Mouse (Mus musculus) testis, postnatal 14 days (tissue): ENCODE measurements around the gene Gm11027.
A peak's percentile ranks its signal among the peaks of the same experiment; 100 is the strongest.
"Not testable (repeated sequence)": the region's sequence is repeated elsewhere in the genome, so short reads cannot be mapped to it uniquely, and the experiment has no call there.

Experiments
- DNase-seq: peaks from one replicate; pipeline ENCODE4 v3.0.0; 2021; ENCODE audit warnings: low spot score

The Gm11027 gene

DNA sequence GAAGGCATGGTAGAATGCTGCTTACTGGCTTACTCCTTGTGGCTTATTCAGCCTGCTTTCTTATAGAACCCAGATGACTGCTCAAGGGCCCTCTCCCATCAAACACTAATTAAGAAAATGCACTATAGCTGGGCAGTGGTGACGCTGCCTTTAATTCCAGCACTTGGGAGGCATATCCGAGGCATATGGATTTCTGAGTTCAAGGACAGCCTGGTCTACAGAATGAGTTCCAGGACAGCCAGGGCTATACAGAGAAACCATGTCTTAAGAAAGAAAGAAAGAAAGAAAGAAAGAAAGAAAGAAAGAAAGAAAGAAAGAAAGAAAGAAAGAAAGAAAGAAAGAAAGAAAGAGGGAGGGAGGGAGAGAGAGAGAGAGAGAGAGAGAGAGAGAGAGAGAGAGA, at the start of gene Gm11027:
Gm11027 (plus strand) TSS at position 301 of the 400 bp plus-strand sequence.
- DNase-seq: not testable (repeated sequence)

DNA sequence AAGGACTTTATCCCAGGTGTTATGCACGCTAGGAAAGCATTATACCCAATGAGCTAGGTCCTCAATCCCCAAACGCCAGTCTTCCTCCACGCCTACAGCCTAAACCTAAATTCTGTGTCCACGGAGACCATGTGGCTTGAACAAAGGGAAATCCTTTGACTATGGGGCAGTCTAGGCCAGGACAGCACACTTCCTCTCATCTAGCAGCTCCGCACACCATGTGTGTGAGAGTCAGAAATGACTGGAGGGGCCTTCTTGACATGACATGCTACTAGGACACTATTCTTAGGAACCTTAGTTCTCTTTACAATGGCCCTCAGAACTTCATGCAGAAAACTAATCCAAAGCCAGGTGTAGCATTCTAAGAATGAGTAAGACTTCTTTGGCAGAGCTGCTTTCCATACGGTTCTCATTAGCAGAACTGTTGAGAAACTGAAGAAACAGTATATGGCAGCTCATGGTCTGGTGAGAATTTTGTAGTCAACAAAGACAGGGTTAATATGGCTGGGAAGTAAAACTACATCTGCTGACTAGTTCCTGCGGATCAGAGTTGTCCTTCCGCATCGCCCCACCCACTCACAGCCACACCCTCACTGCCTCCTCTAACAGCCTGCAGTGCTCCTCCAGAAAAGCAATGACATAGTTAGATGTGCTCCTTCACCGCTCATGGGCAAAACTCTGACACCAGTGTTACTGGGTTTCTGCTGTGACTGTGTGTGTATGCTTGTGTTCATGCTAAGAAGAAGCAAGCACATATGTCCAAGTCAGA, 48.7 kb upstream of the Gm11027 start:
- DNase-seq: no peak

DNA sequence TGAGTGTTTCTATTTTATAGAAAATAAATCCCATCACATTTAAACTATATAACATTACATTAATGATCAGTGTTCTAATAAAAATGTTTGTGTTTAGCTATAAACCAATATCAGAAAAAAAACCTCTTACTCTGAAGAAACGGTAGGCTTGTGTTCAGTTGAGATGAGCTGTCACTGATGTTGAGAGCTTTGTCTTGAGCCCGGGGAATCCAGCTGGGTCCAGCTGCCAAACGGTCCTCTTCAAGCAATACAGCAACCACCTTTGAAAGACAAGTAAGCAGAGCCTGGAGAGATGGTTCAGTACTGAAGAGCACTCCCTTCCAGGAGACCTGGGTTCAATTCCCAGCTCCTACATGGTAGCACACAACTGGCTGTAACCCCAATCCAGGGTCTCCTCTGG, 45.7 kb upstream of the Gm11027 start:
- no peak for DNase-seq

DNA sequence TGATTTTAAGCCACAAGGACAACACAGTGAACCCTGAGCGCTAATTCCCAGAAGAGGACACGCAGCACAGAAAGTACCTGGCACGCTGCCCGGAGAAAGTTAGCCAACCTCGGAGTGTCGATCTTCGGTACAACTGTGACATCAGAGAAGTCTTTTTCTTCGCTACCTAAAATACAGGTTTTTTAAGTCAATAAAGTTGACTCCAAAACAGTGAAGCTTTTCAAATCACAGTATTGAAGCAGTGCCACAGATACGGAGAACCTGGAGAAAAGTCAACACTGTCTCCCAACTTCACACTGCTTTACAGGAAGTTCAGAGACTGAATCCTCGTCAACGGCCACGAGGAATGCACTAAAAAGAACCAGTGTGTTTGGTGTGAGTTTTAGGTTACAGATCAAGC, 43.6 kb upstream of the Gm11027 start:
- DNase-seq: peak; percentile 81

DNA sequence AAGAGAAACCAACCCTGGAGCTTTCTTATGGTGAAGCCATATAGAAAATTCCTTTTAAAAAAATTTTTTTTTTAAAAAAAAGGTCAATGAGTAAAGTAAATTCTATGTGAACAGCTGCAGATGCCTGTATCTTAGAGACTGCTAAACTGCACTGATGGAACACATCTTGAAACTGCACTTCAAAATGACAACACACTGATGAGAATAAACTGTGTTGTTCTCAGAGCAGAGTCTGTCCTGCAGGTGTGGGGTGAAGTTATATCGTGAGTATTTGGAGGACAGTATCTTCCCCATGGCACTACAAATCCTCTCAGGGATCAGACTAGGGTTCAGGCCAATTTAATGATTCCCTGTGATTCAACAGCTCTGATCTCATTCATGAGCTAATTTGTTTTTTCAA, 43.1 kb upstream of the Gm11027 start:
- no peak for DNase-seq

DNA sequence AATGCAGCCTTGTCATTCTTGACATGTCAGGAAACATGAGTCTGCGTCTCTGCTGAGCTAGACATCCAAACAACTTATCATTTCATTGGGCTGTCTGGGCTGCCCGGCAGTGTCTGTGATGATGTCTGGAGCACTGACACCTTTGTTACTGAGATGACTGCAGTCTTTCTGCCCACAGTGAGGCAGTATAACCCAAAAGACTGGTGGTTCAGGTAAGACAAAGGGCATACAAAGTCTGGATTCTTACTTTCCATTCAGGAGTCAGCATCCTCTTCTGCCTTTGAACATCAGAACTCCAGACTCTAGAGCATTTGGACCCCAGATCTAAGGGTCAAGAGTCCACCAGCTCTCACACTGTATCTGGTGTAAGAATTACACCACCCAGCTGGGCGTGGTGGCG, 39.8 kb upstream of the Gm11027 start:
- DNase-seq: no peak

DNA sequence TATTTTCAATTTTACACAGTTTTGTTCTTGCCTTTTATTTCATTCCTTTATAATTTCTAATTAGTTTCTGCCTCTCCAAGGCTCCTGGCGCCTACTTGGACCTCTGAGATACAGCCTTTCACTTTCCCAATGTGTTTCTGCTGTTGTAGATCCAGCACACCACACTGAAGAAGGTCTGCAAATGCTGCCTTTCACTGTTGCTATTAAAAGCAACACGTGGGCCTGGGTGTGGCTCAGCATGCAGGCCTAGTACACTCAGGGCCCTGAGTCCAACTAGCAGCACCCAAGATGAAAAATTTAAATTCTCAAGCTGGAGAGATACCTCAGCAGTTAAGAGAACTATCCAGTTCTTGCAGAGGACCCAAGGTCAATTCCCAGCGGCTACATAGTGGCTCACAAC, 38.5 kb upstream of the Gm11027 start:
- DNase-seq: no peak

DNA sequence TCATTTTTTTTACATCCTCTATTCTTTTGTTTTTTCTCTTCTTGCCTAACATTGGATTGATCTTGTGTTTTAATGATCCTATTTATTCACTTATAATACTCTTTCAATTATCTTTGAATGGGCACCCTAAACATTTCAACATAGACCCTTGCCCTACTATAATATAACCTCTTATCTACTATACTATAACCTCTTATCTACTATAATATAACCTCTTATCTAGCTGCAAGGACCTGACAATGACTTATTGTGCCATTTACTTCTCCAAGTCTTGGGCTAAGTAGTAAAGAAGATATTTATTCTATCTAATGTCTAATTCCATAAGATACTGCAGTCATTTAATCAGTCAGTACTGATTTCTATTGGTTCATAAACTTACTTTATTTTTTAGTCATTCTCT, 36.8 kb upstream of the Gm11027 start:
- no peak for DNase-seq

DNA sequence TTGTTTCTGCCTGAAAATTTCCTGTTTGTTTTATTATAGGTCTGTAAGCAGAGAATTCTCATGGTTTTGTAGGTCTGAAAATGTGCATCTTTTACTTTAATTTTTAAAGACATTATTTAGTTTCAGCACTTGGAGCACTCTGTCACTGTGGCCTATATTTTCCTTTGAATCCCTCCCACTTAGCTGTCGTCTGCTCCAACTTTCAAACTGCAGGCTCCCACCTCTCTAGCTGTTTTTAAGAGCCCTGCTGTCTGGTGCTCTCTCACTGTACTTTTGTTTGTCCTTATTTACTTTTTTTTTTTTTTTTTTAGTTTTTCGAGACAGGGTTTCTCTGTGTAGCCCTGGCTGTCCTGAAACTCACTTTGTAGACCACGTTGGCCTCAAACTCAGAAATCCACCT, 36.4 kb upstream of the Gm11027 start:
- no peak for DNase-seq

DNA sequence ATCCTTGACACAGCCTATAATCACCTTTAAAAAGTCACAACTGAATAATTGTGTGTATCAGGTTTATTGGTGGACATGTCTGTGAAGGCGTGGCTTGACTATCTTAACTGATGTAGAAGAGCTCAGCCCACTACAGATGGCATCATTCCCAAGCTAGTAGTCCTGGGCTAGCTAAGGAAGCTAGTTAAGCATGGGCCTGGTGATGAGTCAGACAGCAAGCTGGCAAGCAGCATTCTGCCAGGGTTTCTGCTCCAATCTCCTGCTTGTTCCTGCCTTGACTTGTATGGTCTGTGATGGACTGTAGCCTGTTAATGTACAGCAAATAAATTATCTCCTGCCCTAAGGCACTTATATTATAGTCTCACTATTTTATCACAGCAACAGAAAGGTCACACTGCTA, 30.6 kb upstream of the Gm11027 start:
- no peak for DNase-seq

DNA sequence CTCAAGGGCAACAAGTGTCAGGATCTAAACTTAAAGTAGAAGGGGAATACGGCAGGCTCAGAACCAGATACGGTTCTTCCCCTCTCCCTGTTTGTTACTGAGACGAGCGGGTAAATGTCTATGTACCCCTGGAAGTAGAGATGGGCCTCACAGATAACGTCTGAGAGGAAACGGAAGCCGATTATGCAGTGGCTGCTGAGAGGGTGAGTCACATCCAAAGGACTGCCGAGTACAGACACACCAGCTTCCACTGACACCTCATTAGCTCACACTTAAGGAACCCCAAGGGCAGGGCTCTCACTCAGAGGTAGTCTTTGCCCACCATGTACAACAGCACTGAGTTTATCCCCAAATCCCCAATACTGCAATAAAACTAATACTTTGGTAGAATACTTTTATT, 20.5 kb upstream of the Gm11027 start:
- no peak for DNase-seq

DNA sequence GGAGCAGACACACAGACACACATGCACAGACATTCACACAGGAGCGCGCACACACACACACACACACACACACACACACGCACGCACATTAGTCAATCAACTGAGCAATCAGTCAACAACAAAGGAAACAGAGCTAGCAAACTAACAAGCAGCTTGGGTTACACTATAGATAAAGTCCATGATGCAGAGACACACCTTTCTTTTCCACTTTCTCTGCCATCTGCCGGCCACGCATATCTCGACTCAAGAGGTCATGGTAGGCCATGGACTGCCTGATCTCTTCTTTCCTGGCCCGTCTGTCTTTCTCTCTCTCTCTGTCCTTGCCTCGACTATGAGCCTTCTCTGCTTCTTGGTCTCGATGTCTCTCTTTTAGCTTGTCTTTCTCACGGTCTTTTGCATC, 19.6 kb upstream of the Gm11027 start:
- no peak for DNase-seq

DNA sequence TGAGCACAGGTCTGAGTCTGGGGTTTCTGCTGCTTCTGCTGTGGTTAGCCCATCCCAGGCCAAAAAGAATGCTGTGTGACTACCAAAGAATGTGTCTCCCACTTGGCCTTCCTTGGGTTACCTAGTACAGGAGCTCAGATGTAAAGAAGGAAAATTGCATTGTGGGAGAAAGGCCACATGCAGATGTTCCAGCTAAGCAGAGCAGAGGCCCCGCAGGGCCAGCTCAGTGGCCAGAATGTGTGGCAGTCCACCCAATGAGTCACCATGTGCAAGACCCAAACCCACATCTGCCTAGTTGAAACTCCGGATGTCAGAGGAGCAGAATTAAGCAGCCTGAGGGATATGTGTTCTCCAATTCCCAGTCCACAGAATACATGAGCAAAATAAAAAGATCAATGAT, 16.9 kb upstream of the Gm11027 start:
- DNase-seq: no peak

DNA sequence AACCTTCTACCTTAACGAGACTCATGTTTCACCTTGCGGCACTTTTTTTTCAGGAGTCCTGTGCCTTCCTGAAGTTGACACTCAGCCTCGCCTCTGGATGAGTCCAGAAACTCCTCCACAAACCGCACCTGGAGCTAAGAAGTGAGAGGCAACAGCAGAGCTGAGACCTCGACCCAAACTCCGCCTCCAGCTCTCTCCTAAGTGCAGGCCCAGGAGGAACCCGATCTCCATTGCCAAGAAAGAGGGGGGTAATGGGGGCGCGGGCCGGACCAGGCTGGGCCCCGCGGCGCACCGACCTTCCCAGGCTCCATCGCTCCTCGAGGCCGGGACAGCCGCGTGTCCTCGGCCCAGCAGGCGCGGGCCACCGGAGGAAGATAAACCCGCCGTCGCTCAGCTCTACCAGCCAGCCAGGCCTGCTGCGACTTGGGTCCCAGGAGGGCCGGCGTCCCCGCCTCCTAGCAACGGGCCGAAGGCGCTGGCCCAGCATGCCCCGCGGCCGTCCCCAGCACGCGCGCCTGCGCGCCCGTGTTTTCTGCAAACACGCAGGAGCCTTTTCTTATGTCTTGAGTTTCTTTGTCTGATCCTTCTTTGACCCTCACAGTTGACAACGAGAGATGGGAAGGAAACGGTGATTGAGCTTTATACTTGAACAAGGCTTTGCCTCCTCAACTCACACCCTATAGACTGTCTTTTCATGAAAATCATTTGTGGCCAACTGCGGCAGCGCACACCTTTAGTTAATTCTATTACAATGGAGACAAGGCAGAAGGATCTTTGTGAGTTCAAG, 12.4 kb upstream of the Gm11027 start, which contains the start of gene Wdr60:
Wdr60 (minus strand) TSS at position 468 of the 787 bp plus-strand sequence.
- peak; percentile 89 for DNase-seq

DNA sequence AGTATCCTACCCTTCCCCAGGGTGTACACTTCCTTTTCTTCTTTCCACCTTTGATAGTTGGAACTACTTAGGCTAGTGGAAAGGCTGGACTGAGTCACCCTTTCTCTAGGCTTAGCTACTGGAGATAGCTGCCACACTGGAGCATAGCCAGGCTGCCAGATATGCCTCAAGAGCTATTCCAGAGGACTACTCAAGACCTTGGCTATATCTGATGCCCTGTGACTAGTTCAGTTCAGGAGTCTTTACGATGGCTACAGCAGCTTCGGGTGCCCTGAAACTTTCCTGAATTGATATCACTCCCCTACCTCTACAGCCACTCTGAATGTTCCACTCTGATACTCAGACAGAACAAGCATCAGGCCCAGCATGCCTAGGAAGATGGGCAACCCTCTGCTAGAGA, 10.4 kb upstream of the Gm11027 start:
- no peak for DNase-seq

DNA sequence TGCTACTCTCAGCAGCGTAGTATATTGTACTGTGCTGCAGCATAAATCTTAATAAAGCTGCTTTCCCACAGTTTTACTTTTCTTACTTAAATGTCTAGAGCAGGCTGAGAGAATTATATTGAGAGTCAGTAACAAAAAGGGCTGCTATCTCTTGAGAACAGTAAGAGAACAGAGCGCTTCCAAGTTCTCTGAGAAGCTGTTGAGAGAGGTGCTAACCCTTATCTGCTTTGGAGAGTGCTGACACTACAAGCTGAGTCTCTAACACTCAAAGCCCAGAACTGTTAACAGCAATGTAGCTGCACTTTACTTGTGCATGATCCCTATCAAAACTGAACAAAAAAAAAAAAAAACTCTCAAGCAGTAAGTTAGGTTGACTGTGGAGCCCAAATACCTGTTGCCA, 9.9 kb upstream of the Gm11027 start:
- DNase-seq: no peak

DNA sequence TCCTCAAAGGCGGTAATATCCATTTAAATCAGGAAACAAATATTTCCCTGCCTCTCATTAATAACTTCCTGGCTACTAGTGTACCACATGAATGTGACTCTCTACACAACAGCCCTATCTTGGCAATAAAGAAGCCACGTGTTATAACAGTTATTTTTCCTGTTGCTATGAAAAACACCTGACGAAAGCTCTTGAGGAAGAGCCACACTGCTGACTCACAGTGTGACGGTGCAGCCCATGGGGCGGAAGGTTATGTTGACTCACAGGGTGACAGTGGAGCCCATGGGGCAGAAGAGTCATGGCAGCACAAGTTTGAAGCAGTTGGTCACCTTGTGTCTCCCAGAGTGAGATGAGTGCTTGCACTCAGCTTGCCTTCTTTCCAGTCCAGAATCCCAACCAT, 5.7 kb upstream of the Gm11027 start:
- DNase-seq: no peak

DNA sequence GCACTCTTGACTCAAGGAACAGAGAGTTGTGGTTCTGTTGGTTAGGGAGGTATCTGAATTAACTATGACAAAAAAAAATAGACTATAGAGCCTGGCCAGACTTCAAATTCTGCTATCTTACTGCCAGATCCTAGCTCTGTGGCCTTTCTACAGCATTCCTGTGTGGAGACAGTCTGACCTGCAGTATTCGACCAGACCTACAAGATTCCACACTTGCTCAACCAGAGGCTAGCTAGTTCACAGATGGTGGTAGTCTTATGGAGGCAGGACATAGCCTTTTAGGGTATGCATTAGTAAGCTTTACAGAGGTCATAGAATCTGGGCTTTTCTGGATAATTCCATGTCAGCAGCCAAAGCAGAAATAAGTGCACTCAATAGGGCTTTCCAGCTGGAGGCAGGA, 4.6 kb upstream of the Gm11027 start:
- DNase-seq: no peak

DNA sequence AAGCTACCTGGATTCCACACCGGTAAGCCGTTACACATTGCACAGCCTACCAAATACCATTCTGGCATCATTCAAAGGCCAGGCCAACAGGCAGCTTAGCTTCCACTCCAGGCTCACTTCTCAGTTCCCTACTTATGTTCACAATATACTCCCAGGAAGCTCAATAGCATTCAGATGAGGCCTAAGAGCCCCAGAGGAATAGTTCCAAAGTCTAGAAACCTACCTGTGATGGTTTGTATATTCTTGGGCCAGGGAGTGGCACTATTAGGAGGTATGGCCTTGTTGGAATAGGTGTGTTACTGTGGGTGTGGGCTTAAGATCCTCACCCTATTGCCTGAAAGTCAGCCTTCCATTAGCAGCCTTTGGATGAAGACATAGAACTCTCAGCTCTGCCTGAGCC, 4.1 kb upstream of the Gm11027 start:
- no peak for DNase-seq

DNA sequence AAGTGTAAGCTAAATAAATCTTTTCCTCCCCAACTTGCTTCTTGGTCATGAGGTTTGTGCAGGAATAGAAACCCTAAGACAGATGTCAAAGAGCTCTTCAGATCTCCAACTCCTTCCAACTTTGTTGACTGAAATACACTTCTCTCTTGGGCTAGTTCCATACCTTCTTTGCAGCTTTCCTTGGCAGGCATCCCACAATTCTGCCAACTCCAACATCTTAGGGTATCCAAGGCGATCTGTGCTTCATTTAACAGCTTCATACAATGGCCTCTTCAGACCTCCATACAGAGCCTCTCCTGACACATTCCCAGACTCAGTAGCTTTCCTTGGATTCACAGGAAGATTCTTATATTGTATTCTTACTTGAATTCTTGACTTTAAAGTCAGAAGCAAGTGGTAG, 1.5 kb upstream of the Gm11027 start:
- DNase-seq: no peak

DNA sequence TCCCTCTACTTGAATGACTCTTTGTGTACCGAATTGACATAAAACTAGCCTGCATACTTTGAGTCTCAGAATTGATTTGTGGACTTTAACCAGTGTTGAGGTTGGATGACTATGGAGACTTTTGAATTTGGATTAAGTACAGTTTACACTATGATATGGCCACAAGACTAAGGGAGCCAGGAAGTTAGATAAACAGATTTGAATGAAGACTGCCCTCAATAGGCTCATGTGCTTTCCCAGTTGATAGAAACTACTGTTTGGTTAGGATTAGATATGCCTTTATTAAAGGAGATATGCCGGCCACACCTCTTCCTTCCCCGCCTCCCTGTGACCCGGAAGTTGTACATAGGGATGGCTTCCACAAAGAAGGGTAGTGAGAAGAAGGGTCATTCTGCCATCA, 445 bp downstream of the Gm11027 start:
- DNase-seq: no peak

DNA sequence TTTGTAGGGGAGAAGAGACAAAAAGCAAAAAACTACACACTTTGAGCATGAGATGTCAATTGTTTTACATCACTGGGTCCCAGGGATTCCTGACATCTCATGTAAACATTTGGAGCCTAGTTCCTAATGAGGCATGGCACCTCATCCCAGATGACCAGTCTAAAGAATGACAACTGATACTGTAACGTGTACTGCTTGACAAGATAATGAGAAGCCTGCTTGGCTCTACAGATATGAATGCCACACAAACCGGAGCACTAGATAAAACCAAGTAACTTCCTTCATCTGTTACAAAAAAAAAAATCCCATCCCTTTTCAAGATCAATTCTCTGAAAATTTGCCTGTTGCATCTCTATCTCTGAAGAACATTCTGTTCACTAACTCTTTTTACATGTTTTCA, 1.8 kb downstream of the Gm11027 start:
- DNase-seq: no peak

DNA sequence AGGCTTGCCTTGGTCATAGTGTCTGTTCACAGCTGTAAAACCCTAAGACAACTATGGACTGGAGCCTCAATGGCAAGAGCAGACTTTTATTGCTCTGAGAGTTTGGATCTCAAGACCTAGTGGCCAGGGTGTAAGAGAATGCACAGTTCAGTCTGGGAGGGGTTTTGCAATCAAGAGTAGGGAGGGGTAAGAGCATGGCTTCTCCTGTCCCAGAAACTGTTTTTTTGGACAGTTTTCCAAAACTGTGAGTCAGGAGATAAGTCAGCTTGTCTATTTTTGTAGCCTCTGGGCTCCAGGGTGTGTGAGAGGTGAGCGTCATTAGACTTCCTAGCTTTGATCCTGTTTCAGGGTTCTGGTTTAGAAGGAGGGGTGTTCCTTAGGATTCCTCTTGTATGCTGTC, 3.4 kb downstream of the Gm11027 start:
- no peak for DNase-seq

DNA sequence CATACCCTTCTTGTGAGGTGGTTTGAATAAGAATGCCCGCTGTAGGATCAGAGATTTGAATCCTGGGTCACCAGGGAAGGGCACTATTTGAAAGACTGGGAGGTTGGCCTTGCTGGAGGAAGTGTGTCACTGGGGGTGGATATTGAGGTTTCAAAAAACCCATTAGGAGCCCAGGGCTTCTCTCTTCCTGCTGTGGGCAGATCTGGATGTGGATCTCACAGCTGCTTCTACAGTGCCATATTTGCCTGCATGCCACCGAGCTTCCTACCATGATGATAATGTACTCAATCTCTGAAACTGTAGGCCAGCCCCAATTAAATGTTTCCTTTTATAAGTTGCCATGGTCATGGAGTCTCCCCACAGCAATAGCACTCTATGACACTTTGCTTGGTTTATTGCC, 4.0 kb downstream of the Gm11027 start:
- no peak for DNase-seq
